Mouse (Mus musculus): ENCODE results near the gene Cyp26a1. TPM values are rescaled to one million over a fixed set of nuclear protein-coding genes. Genes with fewer than 3 reads are reported as not detected.

Cyp26a1 gene
- total RNA-seq, 2 experiments from 2014 or later, result 0.36 TPM; not detected in 1

DNA sequence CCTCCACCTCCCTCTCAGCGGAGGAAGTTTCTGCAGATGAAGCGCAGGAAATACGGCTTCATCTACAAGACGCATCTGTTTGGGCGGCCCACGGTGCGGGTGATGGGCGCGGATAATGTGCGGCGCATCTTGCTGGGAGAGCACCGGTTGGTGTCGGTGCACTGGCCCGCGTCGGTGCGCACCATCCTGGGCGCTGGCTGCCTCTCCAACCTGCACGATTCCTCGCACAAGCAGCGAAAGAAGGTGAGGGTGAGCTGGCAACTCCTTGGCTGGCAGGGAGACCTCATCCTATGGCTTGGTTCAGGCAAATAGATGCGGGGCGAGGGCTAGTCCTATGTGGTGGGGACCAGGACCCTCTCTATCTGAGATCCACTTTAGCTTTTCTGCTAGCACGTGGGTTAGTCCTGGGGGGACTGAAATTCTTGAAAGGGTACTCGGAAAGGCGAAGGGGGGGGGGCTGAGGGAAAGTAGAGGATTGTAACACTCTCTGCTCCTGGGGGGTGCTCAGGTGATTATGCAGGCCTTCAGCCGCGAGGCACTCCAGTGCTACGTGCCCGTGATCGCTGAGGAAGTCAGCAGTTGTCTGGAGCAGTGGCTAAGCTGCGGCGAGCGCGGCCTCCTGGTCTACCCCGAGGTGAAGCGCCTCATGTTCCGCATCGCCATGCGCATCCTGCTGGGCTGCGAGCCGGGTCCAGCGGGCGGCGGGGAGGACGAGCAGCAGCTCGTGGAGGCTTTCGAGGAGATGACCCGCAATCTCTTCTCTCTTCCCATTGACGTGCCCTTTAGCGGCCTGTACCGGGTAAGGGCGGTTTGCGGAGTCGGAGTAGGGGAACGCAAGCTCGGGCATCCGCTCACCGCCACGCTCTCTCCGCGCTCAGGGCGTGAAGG lies 919 bp downstream of the Cyp26a1 start:
- no peak for DNase-seq (ENCODE audit: low spot score in 2 of 2)

DNA sequence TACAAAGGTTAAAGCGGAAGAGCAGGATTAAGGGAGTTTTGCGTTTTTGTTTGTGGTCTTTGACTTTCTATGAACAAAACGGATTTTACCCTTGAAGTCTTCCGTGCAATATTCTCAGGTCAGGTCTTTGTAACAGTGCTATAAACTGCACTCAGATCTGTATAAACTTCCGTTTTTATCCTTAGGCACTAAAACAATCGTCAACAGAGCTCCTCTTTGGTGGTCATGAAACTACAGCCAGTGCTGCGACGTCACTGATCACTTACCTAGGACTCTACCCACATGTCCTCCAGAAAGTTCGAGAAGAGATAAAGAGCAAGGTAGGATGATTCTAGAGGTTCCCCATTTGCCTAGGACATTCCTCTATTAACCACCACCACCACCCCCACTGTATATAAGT lies 2.1 kb downstream of the Cyp26a1 start:
- no peak for DNase-seq (ENCODE audit: low spot score in 2 of 2)

DNA sequence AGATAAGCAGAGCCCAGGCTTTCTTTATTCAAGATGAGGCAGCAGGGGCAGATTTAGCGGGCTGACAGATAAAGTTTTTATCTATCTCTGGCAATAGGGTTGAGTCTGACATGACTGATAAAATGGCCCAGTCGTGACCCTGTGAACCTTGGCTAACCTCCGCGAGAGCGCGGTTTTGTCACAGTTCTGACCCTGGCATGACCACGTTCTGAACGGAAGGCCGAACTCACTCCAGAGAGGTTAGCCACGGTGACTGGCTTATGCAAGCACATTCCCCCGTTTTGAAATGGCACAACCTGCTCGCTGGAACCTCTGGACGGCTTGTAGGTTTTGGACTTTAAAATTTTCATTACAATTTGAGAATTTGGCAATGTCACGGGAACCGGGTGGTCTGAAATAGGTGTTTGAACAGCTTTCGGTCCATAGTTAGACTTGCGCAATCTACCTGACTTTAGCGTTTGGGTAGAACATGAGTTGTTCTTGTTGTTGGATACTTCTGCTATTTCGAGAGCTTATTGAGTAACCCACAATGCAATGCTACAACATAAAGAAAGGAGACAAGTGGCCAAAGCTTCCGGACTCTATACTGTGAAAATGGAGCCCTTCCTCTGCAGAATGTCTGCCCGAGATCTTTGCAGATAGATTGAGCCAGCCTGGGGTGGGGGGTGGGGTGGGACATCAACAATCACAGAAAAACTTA lies 4.9 kb downstream of the Cyp26a1 start:
- DNase-seq (ENCODE audit: low spot score in 2 of 2), result no peak

GRCm38 (mm10) chr19:37703902-37704509 lies 6.4 kb downstream of the Cyp26a1 start:
- DNase-seq (ENCODE audit: low spot score in 2 of 2), result peak; percentile 38 to 50

GRCm38 (mm10) chr19:37705722-37706121 lies 8.1 kb downstream of the Cyp26a1 start:
- no peak for DNase-seq (ENCODE audit: low spot score in 2 of 2)

- DNase-seq (ENCODE audit: low spot score in 2 of 2), result no peak
Measured at GRCm38 (mm10) chr19:37714681-37715080, 17.1 kb downstream of the Cyp26a1 start.

DNA sequence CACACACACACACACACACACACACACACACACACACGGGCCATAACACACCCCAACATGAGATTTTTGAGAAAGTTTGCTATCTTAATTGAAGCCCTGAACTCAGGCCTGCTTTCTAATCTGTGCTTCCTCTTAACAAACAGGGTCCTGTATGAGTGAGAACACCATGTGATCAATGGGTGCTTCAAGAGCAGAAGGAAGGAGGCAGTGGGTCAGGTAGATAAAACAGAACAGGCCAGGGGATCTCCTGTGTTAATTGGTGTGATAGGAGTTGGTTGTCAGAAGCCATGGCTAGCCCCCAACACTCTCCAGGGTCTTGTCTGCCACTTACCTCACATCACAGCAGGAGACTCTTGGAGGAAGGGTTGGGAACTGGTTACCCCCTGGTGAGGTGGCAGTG lies 18.4 kb downstream of the Cyp26a1 start:
- no peak for DNase-seq (ENCODE audit: low spot score in 2 of 2)

DNA sequence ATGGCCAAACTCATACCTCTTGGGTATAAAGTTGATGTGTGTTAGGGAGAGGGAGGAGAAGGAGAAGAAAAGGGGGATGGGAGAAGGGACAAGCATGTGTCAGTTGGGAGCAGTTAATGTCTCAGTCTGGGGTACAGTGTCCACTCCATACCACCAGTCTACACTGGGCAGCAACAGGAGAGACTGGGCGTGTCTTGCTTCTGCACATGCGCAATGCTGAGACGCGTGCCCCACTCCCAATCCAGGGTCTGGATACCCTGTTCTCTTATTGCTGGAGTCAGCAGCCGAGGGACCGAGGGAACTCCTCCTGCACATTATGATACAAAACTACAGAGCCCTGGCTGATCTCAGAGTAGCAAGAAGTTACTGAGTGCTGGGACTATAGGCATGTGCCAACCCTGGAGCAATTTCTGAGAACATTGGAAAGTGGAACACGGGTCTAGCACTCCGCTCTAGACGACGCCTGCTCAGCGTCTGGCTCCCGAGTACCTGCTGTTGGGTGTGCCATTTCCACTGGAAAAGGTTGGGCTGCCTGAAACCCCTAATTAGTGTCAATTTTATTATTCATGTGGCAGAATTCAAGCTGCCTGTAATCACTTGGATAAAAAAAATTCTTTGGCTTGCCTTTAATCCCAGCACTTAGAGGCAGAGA lies 19.1 kb downstream of the Cyp26a1 start:
- no peak for DNase-seq (ENCODE audit: low spot score in 2 of 2)

- no peak for DNase-seq (ENCODE audit: low spot score in 2 of 2)
Measured at GRCm38 (mm10) chr19:37719166-37719565, 21.6 kb downstream of the Cyp26a1 start.

GRCm38 (mm10) chr19:37724591-37724990 lies 27.0 kb downstream of the Cyp26a1 start:
- no peak for DNase-seq (ENCODE audit: low spot score in 2 of 2)

DNA sequence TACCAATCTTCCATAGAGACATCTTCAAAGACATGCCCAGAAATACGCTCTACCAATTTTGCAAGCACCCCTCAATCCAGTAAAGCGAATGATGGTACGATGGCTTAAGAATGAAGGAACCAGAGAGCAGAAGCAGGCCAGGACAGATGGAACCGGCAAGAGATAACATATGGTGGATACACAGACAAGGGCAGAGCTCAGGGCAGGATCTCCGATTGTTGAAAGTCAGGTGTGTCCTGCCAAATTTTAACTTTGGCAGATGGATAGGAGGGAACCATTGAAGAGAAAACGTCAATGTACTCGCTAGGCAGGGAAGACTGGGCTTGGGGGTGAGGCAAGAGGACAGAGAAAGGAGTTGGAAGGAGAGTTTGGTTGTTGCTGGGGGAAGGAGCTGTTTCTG lies 29.0 kb downstream of the Cyp26a1 start:
- DNase-seq (ENCODE audit: low spot score in 2 of 2), result no peak

DNA sequence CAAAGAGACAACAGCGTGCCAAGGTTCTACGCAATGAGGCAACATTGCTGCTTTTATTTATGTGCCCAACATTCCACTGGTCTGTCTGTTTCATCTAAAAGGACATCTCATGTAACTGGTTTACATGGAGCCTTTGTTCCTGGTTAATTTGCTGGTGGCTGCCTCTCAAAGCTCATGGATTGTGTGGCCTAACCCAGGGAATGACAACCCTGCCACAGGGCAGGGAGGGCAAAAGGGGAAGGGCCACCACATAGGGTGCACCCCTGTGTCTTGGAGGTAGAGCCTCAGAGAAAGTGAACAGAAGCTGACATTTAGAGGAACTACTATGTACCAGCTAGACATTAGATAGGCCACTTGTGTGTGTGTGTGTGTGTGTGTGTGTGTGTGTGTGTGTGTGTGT lies 29.8 kb downstream of the Cyp26a1 start:
- DNase-seq (ENCODE audit: low spot score in 2 of 2), result no peak

- no peak for DNase-seq (ENCODE audit: low spot score in 2 of 2)
Measured at GRCm38 (mm10) chr19:37735426-37735825, 37.8 kb downstream of the Cyp26a1 start.

DNA sequence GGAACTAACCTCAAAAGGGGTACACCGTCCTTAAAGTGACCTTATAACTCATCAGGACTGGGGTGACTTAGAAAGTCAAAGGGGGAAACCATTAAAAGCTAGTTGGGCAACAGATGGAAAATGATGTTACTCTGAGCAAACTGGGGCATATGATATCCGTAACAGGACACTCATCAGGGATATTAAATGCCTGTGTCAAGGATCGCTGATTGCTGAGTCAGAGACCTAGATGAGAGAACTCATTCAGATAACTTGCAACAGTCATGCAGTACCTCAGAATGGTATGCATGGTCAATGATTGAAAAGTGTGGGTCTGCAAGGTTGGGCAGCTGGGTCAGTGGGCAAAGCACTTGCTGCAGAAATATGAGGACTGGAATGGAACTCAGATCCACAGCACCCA lies 41.0 kb downstream of the Cyp26a1 start:
- no peak for DNase-seq (ENCODE audit: low spot score in 2 of 2)

- DNase-seq (ENCODE audit: low spot score in 2 of 2), result no peak
Measured at GRCm38 (mm10) chr19:37740043-37740442, 42.4 kb downstream of the Cyp26a1 start.

Other genes starting within 250 kb of the Cyp26a1 start
- gene Exoc6, start 147.4 kb upstream of the Cyp26a1 start, total RNA-seq (2021), result 10 to 100 TPM; 21.3 to 22.3 TPM
- not detected for gene Cyp26c1, start 12.2 kb upstream of the Cyp26a1 start, total RNA-seq (2021)

Data from adrenal gland, postnatal 4 days (tissue).